Mouse (Mus musculus): ENCODE data around the gene Rita1. TPM values are rescaled to one million over a fixed set of nuclear protein-coding genes. Genes with fewer than 3 reads are reported as not detected.

Rita1 gene
- polyA plus RNA-seq, 1 experiment from 2014 or later: 14.3 TPM

- H3K36me3 ChIP-seq (ENCODE audit: insufficient read depth, low read length): peaks cover 47% of the 10 kb centered on the region
- no peaks in the 10 kb centered on the region for H3K9me3 ChIP-seq (replicated peaks; ENCODE audit: low read length)
- H3K4me2 ChIP-seq (ENCODE audit: low read length): no peak overlapping the region
- no peak for ATAC-seq (replicated peaks; ENCODE audit: low FRiP score, low read depth)
- no peak overlapping the region for H3K9ac ChIP-seq (ENCODE audit: low read depth, low read length)
- no peak for TF ChIP-seq CTCF (IDR thresholded peaks at IDR 0.05; ENCODE audit: low read depth)
- no peak overlapping the region for H3K4me3 ChIP-seq (replicated peaks; ENCODE audit: low read depth, low read length)
- no peak overlapping the region for H3K27ac ChIP-seq
- H3K4me1 ChIP-seq (replicated peaks; ENCODE audit: insufficient read depth, low read length): no peaks in the 10 kb centered on the region
- no peaks in the 10 kb centered on the region for H3K27me3 ChIP-seq (ENCODE audit: insufficient read depth, low read length)
- DNase-seq (ENCODE audit: low spot score): no peak
- WGBS: 97% methylated on average over 5 of the region's 5 CpGs
These were observed 61.7 kb downstream of the Rita1 start for GRCm38 (mm10) chr5:120550673-120551072.

- H3K36me3 ChIP-seq (ENCODE audit: insufficient read depth, low read length): peaks cover 44% of the 10 kb centered on the region
- no peak overlapping the region for H3K9ac ChIP-seq (ENCODE audit: low read depth, low read length)
- no peak overlapping the region for H3K27ac ChIP-seq
- no peaks in the 10 kb centered on the region for H3K4me1 ChIP-seq (replicated peaks; ENCODE audit: insufficient read depth, low read length)
- ATAC-seq (replicated peaks; ENCODE audit: low FRiP score, low read depth) (peak; percentile 41; the same call in 1 of the 2 replicates), DNase-seq (ENCODE audit: low spot score) (no peak)
- H3K4me3 ChIP-seq (replicated peaks; ENCODE audit: low read depth, low read length): no peak overlapping the region
- WGBS: 67% methylated on average over 5 of the region's 5 CpGs
- TF ChIP-seq CTCF (IDR thresholded peaks at IDR 0.05; ENCODE audit: low read depth): no peak
- no peaks in the 10 kb centered on the region for H3K9me3 ChIP-seq (replicated peaks; ENCODE audit: low read length)
- H3K27me3 ChIP-seq (ENCODE audit: insufficient read depth, low read length): no peaks in the 10 kb centered on the region
- H3K4me2 ChIP-seq (ENCODE audit: low read length): no peak overlapping the region
These were observed 62.3 kb downstream of the Rita1 start for GRCm38 (mm10) chr5:120550137-120550536.

- Histone ChIP-seq H3K27ac (no peak overlapping the region), H3K9ac (ENCODE audit: low read depth, low read length) (no peak overlapping the region), H3K4me3 (replicated peaks; ENCODE audit: low read depth, low read length) (no peak overlapping the region), H3K9me3 (replicated peaks; ENCODE audit: low read length) (no peaks in the 10 kb centered on the region), H3K27me3 (ENCODE audit: insufficient read depth, low read length) (no peaks in the 10 kb centered on the region), H3K36me3 (ENCODE audit: insufficient read depth, low read length) (peaks cover 39% of the 10 kb centered on the region), H3K4me1 (replicated peaks; ENCODE audit: insufficient read depth, low read length) (no peaks in the 10 kb centered on the region), H3K4me2 (ENCODE audit: low read length) (no peak overlapping the region)
- 0 out of 2 replicates have a peak, but pooled peaks have one; percentile 7 for ATAC-seq (replicated peaks; ENCODE audit: low FRiP score, low read depth)
- 52% methylated on average over 11 of the region's 11 CpGs for WGBS
- TF ChIP-seq CTCF (IDR thresholded peaks at IDR 0.05; ENCODE audit: low read depth): no peak
- DNase-seq (ENCODE audit: low spot score): no peak
These were observed 64.0 kb downstream of the Rita1 start for GRCm38 (mm10) chr5:120548236-120548850.

Other genes starting within 250 kb of the Rita1 start
- gene Lhx5, start 180.9 kb downstream of the Rita1 start, polyA plus RNA-seq (2015; fragmentation: Nextera tagmentation; extraction: Ambion mirVana): not detected in 2 replicates
- gene Sdsl, start 139.8 kb downstream of the Rita1 start, polyA plus RNA-seq (2015; fragmentation: Nextera tagmentation; extraction: Ambion mirVana): 12.0 and 13.3 TPM in 2 replicates
- not detected in 2 replicates for gene Sds, start 136.1 kb downstream of the Rita1 start, polyA plus RNA-seq (2015; fragmentation: Nextera tagmentation; extraction: Ambion mirVana)
- 73.7 and 78.2 TPM in 2 replicates for gene Plbd2, start 109.0 kb downstream of the Rita1 start, polyA plus RNA-seq (2015; fragmentation: Nextera tagmentation; extraction: Ambion mirVana)
- gene Slc8b1, start 101.4 kb downstream of the Rita1 start, polyA plus RNA-seq (2015; fragmentation: Nextera tagmentation; extraction: Ambion mirVana): 9.5 and 9.8 TPM in 2 replicates
- gene Tpcn1, start 23.9 kb downstream of the Rita1 start, polyA plus RNA-seq (2015; fragmentation: Nextera tagmentation; extraction: Ambion mirVana): 34.6 and 35.4 TPM in 2 replicates
- gene Iqcd, start 23.6 kb downstream of the Rita1 start, polyA plus RNA-seq (2015; fragmentation: Nextera tagmentation; extraction: Ambion mirVana): 1.1 and 1.4 TPM in 2 replicates
- 34.8 and 38.6 TPM in 2 replicates for gene Ddx54, start 150 bp upstream of the Rita1 start, polyA plus RNA-seq (2015; fragmentation: Nextera tagmentation; extraction: Ambion mirVana)
- gene Cfap73, start 21.6 kb upstream of the Rita1 start, polyA plus RNA-seq (2015; fragmentation: Nextera tagmentation; extraction: Ambion mirVana): not detected in 2 replicates
- gene Rasal1, start 36.2 kb upstream of the Rita1 start, polyA plus RNA-seq (2015; fragmentation: Nextera tagmentation; extraction: Ambion mirVana): 0.36 and 0.39 TPM in 2 replicates
- gene Dtx1, start 99.3 kb upstream of the Rita1 start, polyA plus RNA-seq (2015; fragmentation: Nextera tagmentation; extraction: Ambion mirVana): 3.6 and 5.5 TPM in 2 replicates
- 0.64 and 0.87 TPM in 2 replicates for gene Oas2, start 137.3 kb upstream of the Rita1 start, polyA plus RNA-seq (2015; fragmentation: Nextera tagmentation; extraction: Ambion mirVana)
- 0.13 and 0.21 TPM in 2 replicates for gene Oas3, start 165.1 kb upstream of the Rita1 start, polyA plus RNA-seq (2015; fragmentation: Nextera tagmentation; extraction: Ambion mirVana)
- not detected in 2 replicates for gene Oas1e, start 182.9 kb upstream of the Rita1 start, polyA plus RNA-seq (2015; fragmentation: Nextera tagmentation; extraction: Ambion mirVana)
- gene Oas1c, start 199.9 kb upstream of the Rita1 start, polyA plus RNA-seq (2015; fragmentation: Nextera tagmentation; extraction: Ambion mirVana): 1.1 and 1.2 TPM in 2 replicates
- gene Oas1f, start 234.8 kb upstream of the Rita1 start, polyA plus RNA-seq (2015; fragmentation: Nextera tagmentation; extraction: Ambion mirVana): 0.12 and 0.27 TPM in 2 replicates
- gene Oas1h, start 248.8 kb upstream of the Rita1 start, polyA plus RNA-seq (2015; fragmentation: Nextera tagmentation; extraction: Ambion mirVana): 0.07 TPM in 1 of 2 replicates, not detected in the other